Mouse (Mus musculus) liver, adult 2 months (tissue): ENCODE measurements around the gene Slc41a2.

Source experiments
- CTCF ChIP-seq: fragments of 200-500 bp; IDR thresholded peaks from 2 replicates; pipeline ENCODE4 v1.5.1; 2011; ENCODE audit warnings: low read depth, low read length, control low read depth
- POLR2A ChIP-seq: fragments of 200-500 bp; IDR thresholded peaks from 2 replicates; pipeline ENCODE4 v1.6.1; 2011; ENCODE audit warnings: low read length, control low read depth; ENCODE audit not compliant: insufficient read depth; ENCODE audit errors: extremely low read depth

DNA sequence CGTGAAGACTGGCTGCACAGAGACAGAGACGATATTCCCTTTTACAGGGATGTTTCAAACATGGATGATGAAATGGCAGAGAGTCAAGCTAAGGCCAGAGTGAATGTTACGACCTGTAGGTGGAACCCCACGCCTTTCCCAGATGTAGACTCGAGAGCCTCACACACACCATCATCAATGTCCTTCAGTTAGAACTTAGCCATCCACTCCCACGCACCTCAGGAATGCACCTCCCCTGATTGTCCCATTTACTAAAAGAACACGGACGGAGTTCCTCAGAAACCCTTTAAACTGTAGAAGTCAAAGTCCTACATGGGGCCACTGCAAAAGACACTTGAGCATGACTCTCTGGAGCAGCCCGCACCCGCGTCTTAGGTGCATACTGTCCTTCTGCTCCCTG is 46.0 kb downstream of the Slc41a2 start:
- TF ChIP-seq CTCF = no peak
- TF ChIP-seq POLR2A = no peak
